Mouse (Mus musculus) gastrocnemius, adult 18-20 months (tissue): ENCODE measurements at regions not wholly inside any gene's neighbourhood (a gene's known extent, or its start where the extent isn't known, plus 50 kb on each side); places are given as distances from the start of the nearest gene placed in this dataset.

Experiments used
- DNase-seq: peaks from one replicate; pipeline ENCODE4 v3.0.0; 2021; ENCODE audit warnings: low spot score

DNA sequence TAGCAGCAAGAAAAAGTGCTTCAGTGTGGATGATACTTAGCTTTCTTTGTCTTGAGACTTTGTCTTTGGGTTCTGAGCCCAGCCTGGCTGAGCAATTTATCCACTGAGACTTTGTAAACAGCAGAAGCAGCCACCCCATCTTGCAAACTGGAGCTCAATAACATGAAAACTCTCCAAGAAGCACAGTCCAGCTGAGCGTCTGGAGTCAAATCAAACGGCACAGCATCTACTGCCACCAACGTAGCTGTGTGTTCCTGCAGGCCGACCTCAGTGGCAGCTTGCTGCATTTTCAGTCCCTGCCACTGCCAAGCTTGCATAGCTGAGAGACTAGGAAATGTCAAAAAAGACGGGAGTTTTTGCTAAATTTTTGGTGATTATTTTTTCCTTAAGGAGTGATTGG lies 68.8 kb upstream of the Galnt17 start:
- DNase-seq: no peak

DNA sequence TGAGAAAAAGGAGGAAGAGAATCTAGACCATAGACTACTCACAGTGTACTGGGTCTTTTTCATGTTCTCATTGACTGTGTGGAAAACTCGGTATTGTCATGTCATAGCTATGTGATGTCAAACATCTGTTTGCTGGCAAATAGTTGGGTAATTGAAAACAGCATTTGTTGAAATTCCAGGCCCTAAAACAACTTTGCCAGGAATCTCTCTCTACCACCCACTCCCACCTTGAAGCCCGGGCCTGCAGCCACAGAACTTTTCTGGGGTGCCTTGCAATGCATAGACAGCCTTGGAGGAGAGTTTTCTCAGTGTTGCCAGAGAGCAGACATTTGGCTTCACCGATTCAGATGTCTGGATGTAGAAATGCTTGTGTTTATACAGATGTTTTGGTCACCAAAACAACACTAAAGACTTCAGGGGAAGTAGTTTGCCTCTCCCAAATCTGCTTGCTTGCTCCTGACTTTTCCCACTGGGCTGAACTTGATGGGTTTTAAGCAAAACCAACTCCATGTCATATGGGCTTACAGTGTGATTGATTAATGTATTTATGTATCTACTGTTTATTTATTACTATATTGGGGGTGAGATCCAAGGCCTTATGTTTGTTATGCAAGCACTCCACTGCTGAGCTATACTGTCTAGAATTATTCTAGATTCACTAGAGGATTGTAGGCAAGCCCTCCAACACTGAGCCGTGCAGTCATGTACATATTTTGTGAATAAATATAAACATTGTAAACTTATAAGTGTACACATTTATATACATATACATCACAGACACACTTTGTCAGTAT lies 63.2 kb upstream of the Galnt17 start:
- peak; percentile 28 for DNase-seq

DNA sequence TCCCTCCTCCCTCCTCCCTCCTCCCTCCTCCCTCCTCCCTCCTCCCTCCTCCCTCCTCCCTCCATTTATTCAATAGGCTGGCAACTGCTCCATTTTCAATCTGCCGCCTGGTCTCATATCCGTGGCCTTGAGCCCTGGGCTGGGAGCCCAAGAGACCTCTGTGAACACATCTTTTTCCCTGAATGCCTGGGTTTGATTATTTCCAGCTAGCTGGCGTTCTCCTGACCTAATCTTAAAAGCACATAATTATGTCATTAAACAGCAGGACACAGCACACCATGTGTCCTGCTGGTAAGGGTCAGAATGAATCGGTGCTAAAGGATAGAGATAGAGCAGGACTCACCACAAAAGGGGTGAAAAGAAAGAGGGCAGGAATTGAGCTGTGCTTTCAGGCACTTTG lies 59.2 kb upstream of the Galnt17 start:
- DNase-seq: peak; percentile 11

DNA sequence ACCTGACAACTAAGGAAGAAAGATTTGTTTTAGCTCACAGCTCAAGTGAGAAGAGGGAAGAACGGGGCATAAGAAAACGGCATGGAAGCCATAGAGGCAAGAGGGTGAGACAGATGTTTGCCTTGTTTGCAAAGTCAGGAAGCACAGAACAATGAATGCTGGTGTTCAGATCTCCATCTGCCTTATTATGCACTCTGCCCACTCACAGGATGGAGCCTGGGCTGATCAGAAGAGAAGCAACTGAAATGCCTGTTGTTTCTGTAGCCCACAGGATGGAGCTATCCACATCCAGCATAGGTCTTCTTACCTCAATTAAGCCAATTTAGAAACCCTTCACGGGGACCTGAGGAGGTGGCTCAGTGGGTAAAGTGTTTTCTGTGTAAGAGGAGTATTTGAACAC lies 51.5 kb upstream of the Galnt17 start:
- DNase-seq: no peak
